Mouse (Mus musculus) cerebellum, adult 2 months (tissue): ENCODE measurements at regions not wholly inside any gene's neighbourhood (a gene's known extent, or its start where the extent isn't known, plus 50 kb on each side); places are given as distances from the start of the nearest gene placed in this dataset.

Experiments
- CTCF ChIP-seq: fragments of 200-500 bp; IDR thresholded peaks from 2 replicates; pipeline ENCODE4 v1.5.1; 2011; ENCODE audit warnings: low read depth, mild to moderate bottlenecking, control low read depth, low read length, moderate library complexity, borderline replicate concordance; ENCODE audit not compliant: insufficient read depth
- POLR2A ChIP-seq: fragments of 200-500 bp; IDR thresholded peaks from 2 replicates; pipeline ENCODE4 v1.6.1; 2011; ENCODE audit warnings: low read length, control low read depth, borderline replicate concordance; ENCODE audit not compliant: insufficient read depth

GRCm38 (mm10) chr11:64738948-64739347 is 239.9 kb upstream of the Elac2 start:
- TF ChIP-seq CTCF, result no peak
- no peak for TF ChIP-seq POLR2A
